Mouse (Mus musculus) ES-Bruce4 (cell line): ENCODE results near the gene Tmtc3. TPM values are rescaled to one million over a fixed set of nuclear protein-coding genes. Genes with fewer than 3 reads are reported as not detected.
A peak's percentile ranks its signal among the peaks of the same experiment; 100 is the strongest.

Experiments
- H3K27ac ChIP-seq: 2 replicates; pipeline ENCODE4 v1.5.1; 2012; ENCODE audit warnings: low read length, inconsistent platforms; ENCODE audit not compliant: insufficient read depth
- H3K27me3 ChIP-seq: 2 replicates; pipeline ENCODE4 v1.6.1; 2012; ENCODE audit warnings: mild to moderate bottlenecking, low read length, inconsistent platforms; ENCODE audit not compliant: control insufficient read depth, poor library complexity, insufficient read depth, severe bottlenecking
- H3K36me3 ChIP-seq: 2 replicates; pipeline ENCODE4 v1.6.1; 2012; ENCODE audit warnings: inconsistent platforms, mild to moderate bottlenecking, low read length, moderate library complexity; ENCODE audit not compliant: control insufficient read depth, poor library complexity, insufficient read depth, severe bottlenecking
- H3K4me1 ChIP-seq: one replicate; pipeline ENCODE4 v1.8.1; 2011; ENCODE audit warnings: low read length; ENCODE audit not compliant: control insufficient read depth, insufficient read depth
- H3K4me3 ChIP-seq: 2 replicates; pipeline ENCODE4 v1.5.1; 2011; ENCODE audit warnings: low read depth, mild to moderate bottlenecking, low read length
- H3K9ac ChIP-seq: 2 replicates; pipeline ENCODE4 v1.6.1; 2012; ENCODE audit warnings: low read depth, mild to moderate bottlenecking, inconsistent platforms; ENCODE audit not compliant: poor library complexity, severe bottlenecking
- H3K9me3 ChIP-seq: replicated peaks from 2 replicates; pipeline ENCODE4 v1.6.1; 2012; ENCODE audit warnings: mild to moderate bottlenecking, low read length, inconsistent platforms; ENCODE audit not compliant: control insufficient read depth, poor library complexity, insufficient read depth, severe bottlenecking
- CTCF ChIP-seq: IDR thresholded peaks from one replicate; pipeline ENCODE4 v1.8.1; 2011; ENCODE audit warnings: low read depth, low read length
- EP300 ChIP-seq: IDR thresholded peaks from 2 replicates; pipeline ENCODE4 v1.6.1; 2011; ENCODE audit warnings: low read depth, low read length; ENCODE audit not compliant: insufficient read depth
- POLR2A ChIP-seq: IDR thresholded peaks from one replicate; pipeline ENCODE4 v1.8.1; 2011; ENCODE audit warnings: low read length; ENCODE audit not compliant: insufficient read depth
- polyA plus RNA-seq: library from polyadenylated mRNA; stranded (reverse); fragments of >200 nt; gene quantifications from 2 replicates; pipeline ENCODE4 v1.2.4, GENCODE M21; 2011; ENCODE audit warnings: low read depth; ENCODE audit not compliant: missing spikeins, insufficient read depth, insufficient read length

Gene Tmtc3
- polyA plus RNA-seq, 1 experiment = 44.4 TPM

- Histone ChIP-seq H3K27me3 (no peaks in the 10 kb centered on the region), H3K9ac (no peak overlapping the region), H3K9me3 (no peaks in the 10 kb centered on the region), H3K4me1 (no peaks in the 10 kb centered on the region), H3K27ac (no peak overlapping the region), H3K36me3 (no peaks in the 10 kb centered on the region), H3K4me3 (no peak overlapping the region)
- TF ChIP-seq POLR2A = no peak
- no peak for TF ChIP-seq CTCF
- no peak for TF ChIP-seq EP300
These were observed 4.8 kb upstream of the Tmtc3 start for GRCm38 (mm10) chr10:100491916-100492315.

GRCm38 (mm10) chr10:100486701-100487096, 451 bp downstream of the Tmtc3 start:
- TF ChIP-seq POLR2A (no peak), CTCF (no peak)
- no peaks in the 10 kb centered on the region for H3K4me1 ChIP-seq

DNA sequence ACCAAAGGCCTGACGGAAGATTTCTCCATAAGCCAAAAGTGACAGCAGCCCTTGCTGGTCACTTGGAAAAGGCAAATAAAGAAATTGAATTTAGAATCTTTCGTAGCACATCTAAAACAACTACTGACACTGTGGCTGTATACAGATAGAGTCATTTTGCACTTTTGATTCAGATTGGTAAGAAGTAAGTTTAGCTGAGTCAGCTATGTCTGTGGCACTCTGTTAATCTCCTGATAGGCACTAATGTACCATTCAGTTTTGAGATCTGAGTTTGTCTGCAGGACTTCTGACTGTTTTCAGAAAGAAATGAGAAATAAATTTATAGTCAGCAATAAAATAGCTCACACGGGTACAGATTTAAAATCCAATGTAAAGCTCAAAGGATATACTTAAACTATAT, 7.6 kb downstream of the Tmtc3 start:
- Histone ChIP-seq H3K27me3 (no peaks in the 10 kb centered on the region), H3K9ac (no peak overlapping the region), H3K36me3 (peaks cover 12% of the 10 kb centered on the region), H3K9me3 (no peaks in the 10 kb centered on the region), H3K4me3 (no peak overlapping the region), H3K27ac (no peak overlapping the region), H3K4me1 (no peaks in the 10 kb centered on the region)
- no peak for TF ChIP-seq POLR2A
- no peak for TF ChIP-seq EP300
- TF ChIP-seq CTCF = no peak

More at GRCm38 (mm10) chr10:100486701-100487096, 451 bp downstream of the Tmtc3 start:
- H3K4me3 ChIP-seq = peak overlapping the region; percentile 92
- no peak overlapping the region for H3K27ac ChIP-seq
- no peaks in the 10 kb centered on the region for H3K27me3 ChIP-seq
- no peaks in the 10 kb centered on the region for H3K36me3 ChIP-seq
- H3K9me3 ChIP-seq = no peaks in the 10 kb centered on the region
- peak overlapping the region; percentile 79 for H3K9ac ChIP-seq

DNA sequence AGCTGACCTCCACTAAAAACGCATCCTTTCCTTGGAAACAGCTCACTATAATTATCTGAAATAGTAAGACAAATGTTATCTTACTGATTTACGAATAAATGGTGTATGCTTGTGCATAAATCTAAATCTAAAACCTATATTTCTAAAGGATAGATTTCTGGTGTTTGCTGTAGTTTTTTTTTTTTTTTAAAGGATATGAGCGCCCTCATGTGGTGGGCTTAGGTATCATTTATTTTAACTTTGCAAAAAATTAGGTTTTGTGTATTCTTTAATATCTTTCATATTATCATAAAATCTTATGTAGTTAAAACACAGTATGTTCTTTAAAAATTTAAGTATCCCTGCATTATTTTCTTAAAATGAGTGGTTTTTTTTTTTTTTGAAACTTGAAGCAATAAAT, 12.1 kb downstream of the Tmtc3 start:
- H3K9ac ChIP-seq = no peak overlapping the region
- H3K4me1 ChIP-seq = no peaks in the 10 kb centered on the region
- no peaks in the 10 kb centered on the region for H3K27me3 ChIP-seq
- H3K9me3 ChIP-seq = no peaks in the 10 kb centered on the region
- no peak overlapping the region for H3K4me3 ChIP-seq
- TF ChIP-seq EP300 (no peak), POLR2A (no peak), CTCF (no peak)
- peaks cover 19% of the 10 kb centered on the region for H3K36me3 ChIP-seq
- H3K27ac ChIP-seq = no peak overlapping the region

DNA sequence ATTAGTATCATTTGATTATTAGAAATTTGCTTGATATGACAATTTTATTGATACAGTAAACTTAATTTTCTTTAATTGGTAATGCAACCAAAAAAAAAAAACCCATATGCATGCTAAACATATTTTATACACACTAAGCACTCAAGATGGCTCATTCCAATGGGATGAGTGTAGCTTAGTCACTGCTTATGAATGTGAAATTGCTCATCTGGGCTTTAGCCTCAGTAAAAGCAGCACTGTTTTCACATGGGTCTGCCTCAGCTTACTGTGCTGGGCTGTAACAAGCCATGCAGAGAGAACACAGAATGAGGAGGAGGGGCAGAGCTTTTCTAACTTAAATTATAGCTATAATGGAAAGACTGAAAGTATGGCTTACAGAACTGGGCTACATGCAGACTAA, 26.6 kb downstream of the Tmtc3 start:
- Histone ChIP-seq H3K9me3 (no peaks in the 10 kb centered on the region), H3K9ac (no peak overlapping the region), H3K27me3 (no peaks in the 10 kb centered on the region), H3K36me3 (peaks cover 5% of the 10 kb centered on the region), H3K27ac (no peak overlapping the region), H3K4me3 (no peak overlapping the region), H3K4me1 (no peaks in the 10 kb centered on the region)
- TF ChIP-seq EP300 (no peak), CTCF (no peak), POLR2A (no peak)

- no peak for TF ChIP-seq EP300
- TF ChIP-seq CTCF = no peak
- TF ChIP-seq POLR2A = no peak
- no peaks in the 10 kb centered on the region for H3K9me3 ChIP-seq
- no peaks in the 10 kb centered on the region for H3K4me1 ChIP-seq
- H3K27me3 ChIP-seq = no peaks in the 10 kb centered on the region
- H3K9ac ChIP-seq = no peak overlapping the region
- H3K4me3 ChIP-seq = no peak overlapping the region
- H3K36me3 ChIP-seq = peaks cover 7% of the 10 kb centered on the region
- no peak overlapping the region for H3K27ac ChIP-seq
These were observed 37.8 kb downstream of the Tmtc3 start for GRCm38 (mm10) chr10:100449394-100449793.
